Mouse (Mus musculus) kidney, postnatal 0 days (tissue): ENCODE measurements at regions not wholly inside any gene's neighbourhood (a gene's known extent, or its start where the extent isn't known, plus 50 kb on each side); places are given as distances from the start of the nearest gene placed in this dataset.
"Not testable (repeated sequence)": the region's sequence is repeated elsewhere in the genome, so short reads cannot be mapped to it uniquely, and the experiment has no call there.

Experiments used
- ATAC-seq: fragments of 200-750 bp; cut with Nextera tagmentation; replicated peaks from 2 replicates; pipeline ENCODE4 v1.8.0; 2017; ENCODE audit warnings: low read depth, moderate number of reproducible peaks, moderate TSS enrichment, moderate library complexity; ENCODE audit not compliant: low FRiP score
- DNase-seq: peaks from one replicate; pipeline ENCODE4 v3.0.0-alpha.2; 2016; ENCODE audit warnings: low spot score
- H3K27ac ChIP-seq: fragments of 300-500 bp; sonication (generic); 2 replicates; pipeline ENCODE4 v1.5.1; 2014; ENCODE audit warnings: mild to moderate bottlenecking
- H3K27me3 ChIP-seq: fragments of 300-500 bp; sonication (generic); 2 replicates; pipeline ENCODE4 v1.6.1; 2014; ENCODE audit warnings: low read length, mixed read lengths; ENCODE audit not compliant: insufficient read depth
- H3K36me3 ChIP-seq: fragments of 300-500 bp; sonication (generic); 2 replicates; pipeline ENCODE4 v1.6.1; 2014; ENCODE audit warnings: low read length, mixed read lengths; ENCODE audit not compliant: insufficient read depth
- H3K4me1 ChIP-seq: fragments of 300-500 bp; sonication (generic); replicated peaks from 2 replicates; pipeline ENCODE4 v1.6.1; 2014; ENCODE audit warnings: antibody characterized with exemption, low read length, mixed read lengths; ENCODE audit not compliant: insufficient read depth
- H3K4me2 ChIP-seq: fragments of 300-500 bp; sonication (generic); 2 replicates; pipeline ENCODE4 v1.6.1; 2014; ENCODE audit warnings: mild to moderate bottlenecking, low read length, moderate library complexity, mixed read lengths
- H3K4me3 ChIP-seq: fragments of 300-500 bp; sonication (generic); replicated peaks from 2 replicates; pipeline ENCODE4 v1.5.1; 2014; ENCODE audit warnings: low read depth, low read length
- H3K9ac ChIP-seq: fragments of 300-500 bp; sonication (generic); 2 replicates; pipeline ENCODE4 v1.6.1; 2014; ENCODE audit warnings: low read depth, low read length
- H3K9me3 ChIP-seq: fragments of 300-500 bp; sonication (generic); replicated peaks from 2 replicates; pipeline ENCODE4 v1.6.1; 2016; ENCODE audit warnings: low read length, inconsistent platforms, mixed read lengths
- CTCF ChIP-seq: IDR thresholded peaks from 2 replicates; pipeline ENCODE4 v1.5.1; 2016; ENCODE audit warnings: antibody characterized with exemption, low read depth, mild to moderate bottlenecking, moderate library complexity
- WGBS: fragments of 180-500 bp; shearing (Covaris S2); extraction: QIAGEN DNeasy Blood & Tissue Kit; methylation state at CpG from one replicate; pipeline ENCODE4 v1.1.7; 2014; 5-methylcytosine and 5-hydroxymethylcytosine counted together

DNA sequence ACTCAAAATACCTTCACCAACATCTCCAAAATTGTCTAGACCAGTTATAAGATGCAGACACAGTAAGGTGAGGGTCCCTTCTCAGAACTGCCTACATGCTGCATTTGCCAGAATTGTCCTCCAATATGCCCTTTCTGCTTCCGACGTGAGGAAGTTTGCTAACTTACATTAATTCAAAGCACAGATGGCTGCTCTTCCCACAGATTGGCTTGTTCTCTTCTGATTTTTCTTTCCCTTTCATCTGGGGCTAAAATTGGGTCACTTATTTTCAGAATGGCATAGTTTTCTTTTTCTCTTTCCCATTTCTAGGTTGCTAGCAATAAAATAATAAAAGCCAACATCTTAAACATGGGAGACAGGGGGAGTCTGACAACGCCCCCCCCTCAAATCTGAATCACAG lies 778.8 kb downstream of the Rab28 start:
- TF ChIP-seq CTCF = no peak
- Histone ChIP-seq H3K4me1 (no peaks in the 10 kb centered on the region), H3K9ac (no peak overlapping the region), H3K4me2 (no peak overlapping the region), H3K27me3 (no peaks in the 10 kb centered on the region), H3K9me3 (no peaks in the 10 kb centered on the region), H3K36me3 (no peaks in the 10 kb centered on the region), H3K4me3 (no peak overlapping the region), H3K27ac (no peak overlapping the region)
- ATAC-seq (no peak), DNase-seq (no peak)
- WGBS = 78% methylated on average over 3 of the region's 3 CpGs

GRCm38 (mm10) chr5:40920920-40921319 lies 787.0 kb downstream of the Rab28 start:
- Histone ChIP-seq H3K36me3 (no peaks in the 10 kb centered on the region), H3K27me3 (no peaks in the 10 kb centered on the region), H3K9me3 (no peaks in the 10 kb centered on the region), H3K4me1 (no peaks in the 10 kb centered on the region), H3K4me2 (no peak overlapping the region), H3K4me3 (no peak overlapping the region), H3K9ac (no peak overlapping the region), H3K27ac (no peak overlapping the region)
- 76% methylated on average over 2 of the region's 2 CpGs for WGBS
- DNase-seq (no peak), ATAC-seq (no peak)
- TF ChIP-seq CTCF = no peak

DNA sequence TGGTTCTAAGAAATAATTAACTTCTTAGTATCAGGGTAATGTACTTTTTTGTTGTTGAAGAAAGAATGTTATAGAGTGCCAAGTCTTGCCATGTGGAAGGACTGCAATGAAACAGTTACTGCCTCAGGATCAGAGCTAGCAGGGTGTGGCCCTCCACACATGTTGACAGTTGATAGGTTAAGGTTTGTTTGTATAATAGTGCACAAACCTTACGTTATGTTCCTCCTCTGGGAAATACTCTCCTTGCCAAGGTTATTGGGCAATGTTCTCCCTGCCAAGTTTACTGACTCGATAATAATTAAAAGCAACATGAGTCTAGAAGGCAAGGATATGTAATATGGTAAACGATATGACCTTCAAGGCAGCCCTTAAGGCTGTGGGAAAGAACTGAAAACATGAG lies 799.2 kb downstream of the Rab28 start:
- no peaks in the 10 kb centered on the region for H3K4me1 ChIP-seq
- ATAC-seq = no peak
- no peaks in the 10 kb centered on the region for H3K36me3 ChIP-seq
- H3K4me2 ChIP-seq = no peak overlapping the region
- H3K9ac ChIP-seq = no peak overlapping the region
- 77% methylated on average over 3 of the region's 3 CpGs for WGBS
- DNase-seq = no peak
- no peaks in the 10 kb centered on the region for H3K9me3 ChIP-seq
- TF ChIP-seq CTCF = no peak
- no peaks in the 10 kb centered on the region for H3K27me3 ChIP-seq
- H3K27ac ChIP-seq = no peak overlapping the region
- H3K4me3 ChIP-seq = no peak overlapping the region

DNA sequence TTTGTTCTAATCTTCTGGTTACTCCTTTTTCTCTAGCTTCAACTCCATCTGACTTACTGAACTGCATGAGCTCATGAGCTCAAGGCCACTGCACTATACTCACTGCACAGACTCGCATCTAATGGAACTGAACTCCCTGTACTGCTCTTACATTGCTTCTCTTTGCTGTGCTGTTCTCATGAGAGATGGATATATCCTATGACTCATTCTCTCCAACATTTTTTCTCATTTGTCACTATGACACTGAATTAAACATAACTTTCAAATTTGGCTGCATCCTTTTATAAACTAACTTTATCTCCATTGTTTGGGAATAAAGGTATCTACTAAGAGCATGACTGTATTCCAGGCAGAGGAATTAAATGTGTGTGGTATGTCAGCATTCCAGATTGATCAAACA lies 806.2 kb downstream of the Rab28 start:
- no peak for ATAC-seq
- no peak for DNase-seq
- H3K27ac ChIP-seq = no peak overlapping the region
- WGBS = 84% methylated on average over 1 of the region's 1 CpGs
- no peak overlapping the region for H3K9ac ChIP-seq
- H3K27me3 ChIP-seq = no peaks in the 10 kb centered on the region
- TF ChIP-seq CTCF = no peak
- no peaks in the 10 kb centered on the region for H3K4me1 ChIP-seq
- no peaks in the 10 kb centered on the region for H3K36me3 ChIP-seq
- no peaks in the 10 kb centered on the region for H3K9me3 ChIP-seq
- no peak overlapping the region for H3K4me3 ChIP-seq
- no peak overlapping the region for H3K4me2 ChIP-seq

DNA sequence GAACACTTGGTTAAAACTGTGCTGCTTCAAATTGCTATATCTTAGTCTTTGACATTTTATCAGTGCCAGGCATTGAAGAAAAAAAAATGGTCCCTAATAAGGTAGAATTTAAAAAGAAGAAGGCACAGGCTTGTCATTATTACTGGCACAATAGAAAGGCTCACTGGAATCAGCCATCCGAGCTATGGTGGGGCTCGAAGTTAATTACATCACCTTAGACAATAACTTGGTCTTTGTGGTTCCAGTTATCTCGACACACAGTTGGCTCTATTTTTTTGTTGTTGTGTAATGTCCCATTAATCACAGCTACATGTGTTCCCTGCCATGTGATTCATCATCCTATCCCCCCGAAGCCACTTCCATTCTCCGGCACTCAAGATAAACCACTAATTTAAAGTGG lies 825.1 kb downstream of the Rab28 start:
- H3K27ac ChIP-seq = no peak overlapping the region
- no peak for DNase-seq
- H3K36me3 ChIP-seq = no peaks in the 10 kb centered on the region
- H3K4me1 ChIP-seq = no peaks in the 10 kb centered on the region
- no peak overlapping the region for H3K9ac ChIP-seq
- 64% methylated on average over 5 of the region's 5 CpGs for WGBS
- H3K4me2 ChIP-seq = no peak overlapping the region
- H3K4me3 ChIP-seq = no peak overlapping the region
- no peak for TF ChIP-seq CTCF
- no peaks in the 10 kb centered on the region for H3K27me3 ChIP-seq
- H3K9me3 ChIP-seq = no peaks in the 10 kb centered on the region
- ATAC-seq = no peak

DNA sequence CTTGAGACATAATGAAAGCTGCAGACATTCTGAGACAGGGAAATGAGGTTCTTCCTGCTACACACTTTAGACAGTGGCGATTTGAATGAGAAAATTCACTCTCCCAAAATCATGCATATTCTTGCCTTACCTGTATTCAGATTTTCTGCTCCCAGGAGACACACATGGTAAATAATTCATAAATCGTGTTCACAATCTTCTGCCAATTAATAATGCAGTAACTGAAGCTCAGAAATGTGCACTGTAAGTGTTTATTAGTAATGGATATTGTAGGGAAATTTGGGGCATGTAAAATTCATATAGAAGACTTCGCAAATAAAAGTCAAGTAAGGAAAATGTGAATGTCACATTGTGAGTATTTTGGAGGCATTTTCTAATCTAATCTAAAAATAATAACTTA lies 830.2 kb downstream of the Rab28 start:
- H3K9ac ChIP-seq = no peak overlapping the region
- no peaks in the 10 kb centered on the region for H3K27me3 ChIP-seq
- DNase-seq (no peak), ATAC-seq (no peak)
- 70% methylated on average over 3 of the region's 3 CpGs for WGBS
- no peak overlapping the region for H3K4me2 ChIP-seq
- H3K4me3 ChIP-seq = no peak overlapping the region
- H3K4me1 ChIP-seq = no peaks in the 10 kb centered on the region
- no peak overlapping the region for H3K27ac ChIP-seq
- no peaks in the 10 kb centered on the region for H3K36me3 ChIP-seq
- no peaks in the 10 kb centered on the region for H3K9me3 ChIP-seq
- TF ChIP-seq CTCF = no peak

GRCm38 (mm10) chr5:40862349-40862748 lies 845.6 kb downstream of the Rab28 start:
- not testable (repeated sequence) for H3K27ac ChIP-seq, DNase-seq, H3K4me3 ChIP-seq, H3K4me2 ChIP-seq, H3K36me3 ChIP-seq, H3K9ac ChIP-seq, H3K4me1 ChIP-seq, H3K27me3 ChIP-seq, H3K9me3 ChIP-seq, ATAC-seq
- 66% methylated on average over 7 of the region's 7 CpGs for WGBS
